Mouse (Mus musculus) limb, embryonic 14.5 days (tissue): Measurements from ENCODE around the gene Chic1. TPM values are rescaled to one million over a fixed set of nuclear protein-coding genes. Genes with fewer than 3 reads are reported as not detected.

Experiments used
- ATAC-seq: fragments of 200-750 bp; cut with Nextera tagmentation; 2 replicates; pipeline ENCODE4 v1.8.0; 2017; ENCODE audit warnings: low read depth, moderate number of reproducible peaks, moderate TSS enrichment; ENCODE audit not compliant: low FRiP score
- DNase-seq: peaks from one replicate; pipeline ENCODE4 v3.0.0-alpha.2; 2015; ENCODE audit warnings: low spot score
- H3K27ac ChIP-seq: fragments of 300-500 bp; sonication (generic); replicated peaks from 2 replicates; pipeline ENCODE4 v1.5.1; 2014; ENCODE audit warnings: low read depth, mild to moderate bottlenecking, low read length, moderate library complexity, mixed read lengths
- H3K27me3 ChIP-seq: fragments of 300-500 bp; sonication (generic); 2 replicates; pipeline ENCODE4 v1.6.1; 2014; ENCODE audit warnings: low read length, mixed read lengths; ENCODE audit not compliant: control insufficient read depth, insufficient read depth
- H3K36me3 ChIP-seq: fragments of 300-500 bp; sonication (generic); 2 replicates; pipeline ENCODE4 v1.6.1; 2014; ENCODE audit warnings: mild to moderate bottlenecking, low read length, moderate library complexity, mixed read lengths; ENCODE audit not compliant: control insufficient read depth, insufficient read depth
- H3K4me1 ChIP-seq: fragments of 300-500 bp; sonication (generic); 2 replicates; pipeline ENCODE4 v1.6.1; 2014; ENCODE audit warnings: antibody characterized with exemption, low read length, mixed read lengths; ENCODE audit not compliant: control insufficient read depth, insufficient read depth
- H3K4me2 ChIP-seq: fragments of 300-500 bp; sonication (generic); replicated peaks from 2 replicates; pipeline ENCODE4 v1.6.1; 2014; ENCODE audit warnings: low read depth, mild to moderate bottlenecking, low read length, moderate library complexity; ENCODE audit not compliant: severe bottlenecking
- H3K4me3 ChIP-seq: fragments of 300-500 bp; sonication (generic); replicated peaks from 2 replicates; pipeline ENCODE4 v1.5.1; 2014; ENCODE audit warnings: low read length
- H3K9ac ChIP-seq: fragments of 300-500 bp; sonication (generic); 2 replicates; pipeline ENCODE4 v1.6.1; 2014; ENCODE audit warnings: mild to moderate bottlenecking, low read depth, low read length, moderate library complexity; ENCODE audit not compliant: severe bottlenecking
- H3K9me3 ChIP-seq: fragments of 300-500 bp; sonication (generic); 2 replicates; pipeline ENCODE4 v1.6.1; 2016; ENCODE audit warnings: low read length; ENCODE audit not compliant: control insufficient read depth
- POLR2A ChIP-seq: fragments of 200-500 bp; IDR thresholded peaks from 2 replicates; pipeline ENCODE4 v1.8.0; 2012; ENCODE audit warnings: inconsistent platforms, mild to moderate bottlenecking, moderate library complexity, borderline replicate concordance; ENCODE audit not compliant: insufficient read depth, insufficient read length; ENCODE audit errors: extremely low read depth
- WGBS: fragments of 180-500 bp; shearing (Covaris S2); extraction: QIAGEN DNeasy Blood & Tissue Kit; methylation state at CpG from one replicate; pipeline ENCODE4 v1.1.7; 2014; 5-methylcytosine and 5-hydroxymethylcytosine counted together
- polyA plus RNA-seq, 2 experiments: library from polyadenylated mRNA; depleted of rRNA in 1 of 2; stranded (reverse) in 1 of 2; unstranded in 1 of 2; fragments of >200 nt; fragmentation: Nextera tagmentation in 1 of 2; extraction: Ambion mirVana in 1 of 2; gene quantifications; 2 replicates each; pipeline versions ENCODE4 v1.2.1 to v1.2.3; 2012 to 2014

The Chic1 gene
- polyA plus RNA-seq, 2 experiments, result 2.0 to 3.2 TPM

DNA sequence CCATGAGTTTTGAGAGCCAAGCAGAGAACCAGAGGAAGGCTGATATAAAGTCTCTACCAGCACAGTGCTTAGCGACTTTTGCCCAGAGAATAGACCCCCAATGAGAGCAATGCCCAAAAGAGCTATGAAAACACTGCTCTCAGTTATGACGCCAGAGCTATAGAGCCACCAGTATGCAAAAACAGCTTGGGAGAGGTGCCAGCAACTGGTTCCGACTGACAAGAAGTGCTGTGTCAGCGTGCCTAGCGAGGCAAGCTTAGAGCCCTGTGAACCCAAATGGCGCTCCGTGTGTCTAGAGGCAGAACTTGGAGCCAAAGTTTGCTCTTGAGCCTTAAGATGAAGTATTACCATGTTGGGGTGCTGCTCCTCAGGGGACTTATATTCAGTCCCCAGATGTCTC lies 71.4 kb downstream of the Chic1 start:
- no peak for ATAC-seq
- TF ChIP-seq POLR2A, result no peak

GRCm38 (mm10) chrX:103432293-103432692 lies 76.0 kb downstream of the Chic1 start:
- 72% methylated on average over 7 of the region's 7 CpGs for WGBS
- DNase-seq (no peak), ATAC-seq (no peak)
- Histone ChIP-seq H3K9ac (no peak overlapping the region), H3K4me2 (no peak overlapping the region), H3K9me3 (no peaks in the 10 kb centered on the region), H3K27ac (no peak overlapping the region), H3K27me3 (no peaks in the 10 kb centered on the region), H3K4me3 (no peak overlapping the region), H3K4me1 (no peaks in the 10 kb centered on the region), H3K36me3 (no peaks in the 10 kb centered on the region)
- TF ChIP-seq POLR2A, result no peak

More for the DNA sequence above, 71.4 kb downstream of the Chic1 start:
- no peaks in the 10 kb centered on the region for H3K36me3 ChIP-seq
- WGBS, result 73% methylated on average over 7 of the region's 7 CpGs
- no peak overlapping the region for H3K4me2 ChIP-seq
- H3K9ac ChIP-seq, result no peak overlapping the region
- no peaks in the 10 kb centered on the region for H3K27me3 ChIP-seq
- H3K4me1 ChIP-seq, result no peaks in the 10 kb centered on the region
- DNase-seq, result no peak
- no peak overlapping the region for H3K27ac ChIP-seq
- no peaks in the 10 kb centered on the region for H3K9me3 ChIP-seq
- H3K4me3 ChIP-seq, result no peak overlapping the region

GRCm38 (mm10) chrX:103438023-103438422 lies 81.7 kb downstream of the Chic1 start:
- H3K4me3 ChIP-seq, result no peak overlapping the region
- no peak overlapping the region for H3K9ac ChIP-seq
- H3K36me3 ChIP-seq, result no peaks in the 10 kb centered on the region
- ATAC-seq (no peak), DNase-seq (no peak)
- no peak overlapping the region for H3K4me2 ChIP-seq
- H3K27ac ChIP-seq, result no peak overlapping the region
- peaks cover 6% of the 10 kb centered on the region; the same call in 1 of the 2 replicates for H3K27me3 ChIP-seq
- no peaks in the 10 kb centered on the region for H3K4me1 ChIP-seq
- WGBS, result 25% methylated on average over 9 of the region's 9 CpGs
- TF ChIP-seq POLR2A, result no peak
- no peaks in the 10 kb centered on the region for H3K9me3 ChIP-seq

DNA sequence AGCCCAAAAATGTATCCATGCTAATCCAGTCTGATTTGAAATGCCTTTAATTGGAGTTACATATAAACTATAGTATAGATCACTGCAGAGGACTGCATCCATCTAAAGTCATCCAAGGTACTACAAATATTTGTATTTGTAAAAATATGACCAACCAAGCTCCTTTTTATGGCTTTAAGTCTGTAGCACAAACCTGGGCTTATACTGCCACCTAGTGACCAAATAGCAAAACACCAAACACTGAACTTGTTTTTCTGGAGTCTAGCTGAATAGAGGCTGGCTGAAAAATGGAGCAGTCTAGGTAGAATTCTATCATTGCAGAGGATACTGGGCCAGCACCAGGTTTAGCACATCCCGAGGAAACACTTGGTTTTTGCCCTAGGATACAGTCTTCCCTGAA lies 84.5 kb downstream of the Chic1 start:
- Histone ChIP-seq H3K27me3 (peaks cover 6% of the 10 kb centered on the region; the same call in 1 of the 2 replicates), H3K4me3 (no peak overlapping the region), H3K9me3 (no peaks in the 10 kb centered on the region), H3K9ac (no peak overlapping the region), H3K36me3 (no peaks in the 10 kb centered on the region), H3K4me1 (no peaks in the 10 kb centered on the region), H3K4me2 (no peak overlapping the region), H3K27ac (no peak overlapping the region)
- TF ChIP-seq POLR2A, result no peak
- peak; percentile 83 for DNase-seq
- 0% methylated on average over 1 of the region's 1 CpGs for WGBS
- ATAC-seq, result no peak

DNA sequence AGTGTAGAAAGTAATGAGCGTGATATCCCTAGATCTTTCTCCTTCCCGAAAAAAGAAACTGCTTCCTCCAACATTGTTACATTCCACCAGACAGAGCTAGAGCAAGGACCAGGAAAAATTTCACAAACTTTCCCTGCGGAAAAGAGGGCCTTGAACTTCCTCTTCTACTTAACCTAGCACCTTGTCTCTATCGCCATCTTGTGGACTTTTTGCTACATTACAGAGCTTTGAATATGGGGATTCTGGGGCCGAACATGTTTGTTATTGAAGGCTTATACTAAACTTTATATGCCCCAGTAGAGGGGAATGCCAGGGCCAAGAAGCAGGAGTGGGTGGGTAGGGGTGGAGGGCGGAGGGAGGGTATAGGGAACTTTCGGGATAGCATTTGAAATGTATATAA lies 87.5 kb downstream of the Chic1 start:
- Histone ChIP-seq H3K27me3 (peaks cover 18% of the 10 kb centered on the region), H3K9me3 (no peaks in the 10 kb centered on the region), H3K4me1 (no peaks in the 10 kb centered on the region), H3K36me3 (no peaks in the 10 kb centered on the region), H3K4me2 (no peak overlapping the region), H3K9ac (no peak overlapping the region), H3K4me3 (no peak overlapping the region), H3K27ac (no peak overlapping the region)
- ATAC-seq (no peak), DNase-seq (peak; percentile 54)
- WGBS, result 34% methylated on average over 7 of the region's 7 CpGs
- TF ChIP-seq POLR2A, result no peak

Other genes with a start within 250 kb of the Chic1 start
- gene Nap1l2, start 169.8 kb upstream of the Chic1 start, polyA plus RNA-seq (2012; rRNA removed), result 0.79 and 0.98 TPM in 2 replicates
- gene Nap1l2, start 169.8 kb upstream of the Chic1 start, polyA plus RNA-seq (2014; fragmentation: Nextera tagmentation; extraction: Ambion mirVana), result 1.2 and 1.5 TPM in 2 replicates
- gene Cdx4, start 35.1 kb upstream of the Chic1 start, polyA plus RNA-seq (2012; rRNA removed), result not detected in 2 replicates
- gene Cdx4, start 35.1 kb upstream of the Chic1 start, polyA plus RNA-seq (2014; fragmentation: Nextera tagmentation; extraction: Ambion mirVana), result 0.10 TPM in 1 of 2 replicates, not detected in the other
- gene Tsx, start 58.0 kb downstream of the Chic1 start, polyA plus RNA-seq (2012; rRNA removed), result 1.2 and 1.7 TPM in 2 replicates
- 0.32 and 0.35 TPM in 2 replicates for gene Tsx, start 58.0 kb downstream of the Chic1 start, polyA plus RNA-seq (2014; fragmentation: Nextera tagmentation; extraction: Ambion mirVana)
- gene Gm26992, start 65.5 kb downstream of the Chic1 start, polyA plus RNA-seq (2012; rRNA removed), result not detected in 2 replicates
- gene Gm26992, start 65.5 kb downstream of the Chic1 start, polyA plus RNA-seq (2014; fragmentation: Nextera tagmentation; extraction: Ambion mirVana), result not detected in 2 replicates